ENCODE assay signal across 12 mouse cellular contexts in genomic region chr7:130174525-130174924, GRCm38 (mm10).
DNase-seq lines count a peak whose midpoint lies in the region; ATAC-seq and TF ChIP-seq lines count a peak whose summit lies in the region.
"Had no signal": no experiment of that assay in that cellular context is flagged by ENCODE, and none has a peak within 500 bp of the region (broad histone marks: within the 10 kb centered on the region; RNA-seq: fewer than 3 reads in every experiment).

No protein-coding gene starts in this region.

- no peak for TF ChIP-seq POLR2A in embryonic fibroblast, embryonic 13.5 days (IDR thresholded peaks at IDR 0.05; ENCODE audit: low read depth, low read length)

- H3K4me3 ChIP-seq in kidney, postnatal 0 days (replicated peaks; ENCODE audit: low read depth, low read length), result no peak overlapping the region
- no peak overlapping the region for H3K4me3 ChIP-seq in embryonic fibroblast, embryonic 13.5 days (ENCODE audit: insufficient read depth, low read length)
- no peak overlapping the region for H3K4me3 ChIP-seq in intestine, embryonic 16.5 days (ENCODE audit: low read length)
- no peak overlapping the region for H3K4me3 ChIP-seq in forebrain, embryonic 15.5 days
- H3K4me3 ChIP-seq: hindbrain, embryonic 15.5 days; megakaryocyte, embryonic 14.5 days had no signal

- 44% methylated on average over 7 of the region's 7 CpGs for WGBS in kidney, postnatal 0 days
- WGBS in intestine, embryonic 16.5 days, result 50% methylated on average over 7 of the region's 7 CpGs
- 82% methylated on average over 7 of the region's 7 CpGs for WGBS in forebrain, embryonic 15.5 days

- TF ChIP-seq CTCF in kidney, postnatal 0 days (IDR thresholded peaks at IDR 0.05; ENCODE audit: low read depth), result peak; percentile 25; the same call in 1 of the 2 replicates
- TF ChIP-seq CTCF in embryonic fibroblast, embryonic 13.5 days (IDR thresholded peaks at IDR 0.05; ENCODE audit: borderline replicate concordance, insufficient read depth, low read length), result no peak

- ATAC-seq in kidney, postnatal 0 days (replicated peaks; ENCODE audit: low FRiP score, low read depth), result no peak
- peak; percentile 57 for ATAC-seq in intestine, embryonic 16.5 days
- ATAC-seq in forebrain, embryonic 15.5 days (replicated peaks), result no peak

- no peak overlapping the region for H3K9ac ChIP-seq in kidney, postnatal 0 days (ENCODE audit: low read depth, low read length)
- no peak overlapping the region for H3K9ac ChIP-seq in intestine, embryonic 16.5 days (ENCODE audit: low read depth, low read length)
- H3K9ac ChIP-seq in forebrain, embryonic 15.5 days (replicated peaks), result no peak overlapping the region
- H3K9ac ChIP-seq: hindbrain, embryonic 15.5 days had no signal

- 0 out of 2 replicates have a peak, but pooled peaks cover 4% of the 10 kb centered on the region for H3K4me1 ChIP-seq in kidney, postnatal 0 days (replicated peaks; ENCODE audit: insufficient read depth, low read length)
- H3K4me1 ChIP-seq in embryonic fibroblast, embryonic 13.5 days (ENCODE audit: control insufficient read depth, insufficient read depth, low read length), result peaks cover 8% of the 10 kb centered on the region
- peaks cover 10% of the 10 kb centered on the region for H3K4me1 ChIP-seq in intestine, embryonic 16.5 days (ENCODE audit: control insufficient read depth, insufficient read depth, low read length)
- no peaks in the 10 kb centered on the region for H3K4me1 ChIP-seq in forebrain, embryonic 15.5 days
- H3K4me1 ChIP-seq: hindbrain, embryonic 15.5 days; megakaryocyte, embryonic 14.5 days had no signal

- no peaks in the 10 kb centered on the region for H3K9me3 ChIP-seq in kidney, postnatal 0 days (replicated peaks; ENCODE audit: low read length)
- H3K9me3 ChIP-seq in intestine, embryonic 16.5 days (ENCODE audit: control insufficient read depth, low read length), result no peaks in the 10 kb centered on the region
- no peaks in the 10 kb centered on the region for H3K9me3 ChIP-seq in forebrain, embryonic 15.5 days
- H3K9me3 ChIP-seq: hindbrain, embryonic 15.5 days had no signal

- peaks cover 39% of the 10 kb centered on the region for H3K36me3 ChIP-seq in kidney, postnatal 0 days (ENCODE audit: insufficient read depth, low read length)
- peaks cover 7% of the 10 kb centered on the region for H3K36me3 ChIP-seq in intestine, embryonic 16.5 days (ENCODE audit: control insufficient read depth, insufficient read depth, low read length)
- peaks cover 14% of the 10 kb centered on the region; the same call in 1 of the 2 replicates for H3K36me3 ChIP-seq in forebrain, embryonic 15.5 days
- H3K36me3 ChIP-seq: G1E had no signal

- no peak overlapping the region for H3K4me2 ChIP-seq in kidney, postnatal 0 days (ENCODE audit: low read length)
- H3K4me2 ChIP-seq in intestine, embryonic 16.5 days (ENCODE audit: low read depth, low read length), result no peak overlapping the region
- H3K4me2 ChIP-seq in forebrain, embryonic 15.5 days (replicated peaks), result no peak overlapping the region
- H3K4me2 ChIP-seq: hindbrain, embryonic 15.5 days had no signal

- DNase-seq in kidney, postnatal 0 days (ENCODE audit: low spot score), result no peak
- no peak for DNase-seq in kidney, postnatal 14 days
- DNase-seq in skeletal muscle tissue, adult 2 months (ENCODE audit: low read depth, low spot score), result peak; percentile 40
- no peak for DNase-seq in spleen, postnatal 14 days (ENCODE audit: low spot score in 2 of 2)
- DNase-seq in embryo, embryonic 10.5 days (ENCODE audit: low spot score), result no peak
- DNase-seq: cerebellum, adult 8-10 months had no signal

- H3K27me3 ChIP-seq in kidney, postnatal 0 days (ENCODE audit: insufficient read depth, low read length), result no peaks in the 10 kb centered on the region
- no peaks in the 10 kb centered on the region for H3K27me3 ChIP-seq in intestine, embryonic 16.5 days (replicated peaks; ENCODE audit: control insufficient read depth, insufficient read depth, low read length)
- H3K27me3 ChIP-seq in forebrain, embryonic 15.5 days, result no peaks in the 10 kb centered on the region
- H3K27me3 ChIP-seq: hindbrain, embryonic 15.5 days; megakaryocyte, embryonic 14.5 days had no signal

- H3K27ac ChIP-seq in kidney, postnatal 0 days, result peak overlapping the region; percentile 50; the same call in 1 of the 2 replicates
- peak overlapping the region; percentile 21; the same call in 1 of the 2 replicates for H3K27ac ChIP-seq in embryonic fibroblast, embryonic 13.5 days (ENCODE audit: insufficient read depth, low read length)
- peak overlapping the region; percentile 57 for H3K27ac ChIP-seq in intestine, embryonic 16.5 days (ENCODE audit: low read length)
- H3K27ac ChIP-seq in forebrain, embryonic 15.5 days (replicated peaks), result no peak overlapping the region
- H3K27ac ChIP-seq: hindbrain, embryonic 15.5 days had no signal
